9 mouse cellular contexts compared by ENCODE assay signal in the genomic region with DNA sequence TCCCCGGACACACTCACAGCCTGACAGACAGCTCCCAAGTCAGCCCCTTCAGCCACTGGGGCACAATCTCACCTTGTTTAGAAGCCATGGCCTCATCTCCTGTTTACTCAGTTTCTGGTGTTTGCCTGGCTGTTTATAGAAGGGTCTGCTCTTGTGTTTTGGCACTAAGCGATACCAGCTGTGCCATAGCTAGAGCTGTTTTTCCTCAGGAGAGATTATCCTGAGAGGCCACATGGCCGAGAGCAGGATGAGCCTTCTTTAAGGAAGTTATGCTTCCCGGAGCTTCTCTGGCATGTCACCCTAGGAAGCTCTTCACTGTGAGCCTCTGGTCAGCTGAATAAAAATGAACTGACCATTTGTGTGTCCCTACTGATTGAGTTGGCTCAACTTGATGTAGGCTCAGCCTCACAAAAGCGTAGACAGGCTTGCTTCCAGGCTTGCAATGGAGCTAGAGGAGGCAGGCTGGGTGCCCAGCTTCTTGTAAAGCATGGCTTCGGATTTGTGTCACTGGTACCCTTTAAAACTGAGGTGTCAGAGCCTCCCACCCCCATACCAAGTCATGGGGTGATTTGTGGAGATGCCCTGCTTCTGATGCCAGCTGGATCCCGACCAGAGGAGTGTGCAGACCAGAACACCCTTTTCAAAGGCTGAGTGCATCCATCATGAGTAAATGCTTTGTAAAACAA. TPM values are rescaled to one million over a fixed set of nuclear protein-coding genes. Genes with fewer than 3 reads are reported as not detected.
DNase-seq lines count a peak whose midpoint lies in the region; ATAC-seq and TF ChIP-seq lines count a peak whose summit lies in the region.
"Had no signal": no experiment of that assay in that cellular context is flagged by ENCODE, and none has a peak within 500 bp of the region (broad histone marks: within the 10 kb centered on the region; RNA-seq: fewer than 3 reads in every experiment).

No protein-coding gene starts in this region.

- H3K36me3 ChIP-seq in lung, embryonic 14.5 days (ENCODE audit: insufficient read depth): no peaks in the 10 kb centered on the region
- H3K36me3 ChIP-seq in heart, embryonic 12.5 days: no peaks in the 10 kb centered on the region

- H3K4me2 ChIP-seq in lung, embryonic 14.5 days: no peak overlapping the region
- H3K4me2 ChIP-seq in heart, embryonic 12.5 days: no peak overlapping the region

- H3K4me1 ChIP-seq in lung, embryonic 14.5 days (ENCODE audit: insufficient read depth): no peaks in the 10 kb centered on the region
- no peaks in the 10 kb centered on the region for H3K4me1 ChIP-seq in heart, embryonic 12.5 days (replicated peaks)

- peak; percentile 24; the same call in 1 of the 2 replicates for ATAC-seq in lung, embryonic 14.5 days (ENCODE audit: insufficient read depth)
- no peak for ATAC-seq in heart, embryonic 12.5 days (ENCODE audit: insufficient number of reproducible peaks, low FRiP score)

- no peaks in the 10 kb centered on the region for H3K9me3 ChIP-seq in lung, embryonic 14.5 days (ENCODE audit: low read depth, low read length)
- no peaks in the 10 kb centered on the region for H3K9me3 ChIP-seq in heart, embryonic 12.5 days (replicated peaks)

- peak; percentile 55 for DNase-seq in adrenal gland, adult 2 months
- no peak for DNase-seq in adrenal gland, postnatal 4 days (ENCODE audit: low spot score in 2 of 2)
- peak; percentile 21 for DNase-seq in lung, embryonic 14.5 days
- no peak for DNase-seq in lung, postnatal 25 days (ENCODE audit: low spot score)
- DNase-seq in cerebellum, postnatal 36 days: peak; percentile 56 to 68
- DNase-seq in right cerebral cortex, postnatal 10 days (ENCODE audit: low spot score in 2 of 2): peak; percentile 74 to 83
- no peak for DNase-seq in spleen, adult 18-20 months
- DNase-seq: kidney, postnatal 14 days had no signal

- H3K4me3 ChIP-seq in lung, embryonic 14.5 days (ENCODE audit: low read depth, low read length): no peak overlapping the region
- H3K4me3 ChIP-seq in heart, embryonic 12.5 days: no peak overlapping the region

- H3K9ac ChIP-seq in lung, embryonic 14.5 days: no peak overlapping the region
- H3K9ac ChIP-seq in heart, embryonic 12.5 days: no peak overlapping the region

- peak overlapping the region; percentile 12; the same call in 1 of the 2 replicates for H3K27ac ChIP-seq in lung, embryonic 14.5 days (ENCODE audit: low read depth)
- no peak overlapping the region for H3K27ac ChIP-seq in heart, embryonic 12.5 days (ENCODE audit: poor library complexity, severe bottlenecking)

- H3K27me3 ChIP-seq in lung, embryonic 14.5 days (ENCODE audit: insufficient read depth, low read length): no peaks in the 10 kb centered on the region
- H3K27me3 ChIP-seq in heart, embryonic 12.5 days (replicated peaks): no peaks in the 10 kb centered on the region

- 53% methylated on average over 7 of the region's 7 CpGs for WGBS in lung, embryonic 14.5 days
- 67% methylated on average over 7 of the region's 7 CpGs for WGBS in heart, embryonic 12.5 days

- no peak for TF ChIP-seq CTCF in lung, embryonic 14.5 days (IDR thresholded peaks at IDR 0.05; ENCODE audit: low read depth)

RNA-seq across cellular contexts. Expression of gene Sgip1, which starts 42.1 kb away (rescaled TPM):
- total RNA-seq in adrenal gland, adult 2 months (2021): 1 to 10 TPM; 6.8 to 9.2 TPM
- polyA plus RNA-seq in adrenal gland, adult 2 months (2012; rRNA removed): 1.6 and 2.3 TPM in 2 replicates
- total RNA-seq in adrenal gland, postnatal 4 days (2021): 10 to 100 TPM; 16.1 to 18.4 TPM
- 6.3 and 6.9 TPM in 2 replicates for polyA plus RNA-seq in lung, embryonic 14.5 days (2014; fragmentation: Nextera tagmentation; extraction: Ambion mirVana)
- polyA plus RNA-seq in heart, embryonic 12.5 days (2016; fragmentation: Nextera tagmentation; extraction: Ambion mirVana): 1.7 and 2.2 TPM in 2 replicates

Comparison
In these comparisons a context has a peak if more than half of its experiments do, and no peak if none do; other contexts are left out.
1. DNase-seq: peak in adrenal gland, adult 2 months (single experiment), lung, embryonic 14.5 days (single experiment), cerebellum, postnatal 36 days (2 of 2) and right cerebral cortex, postnatal 10 days (2 of 2); none in adrenal gland, postnatal 4 days (0 of 2), lung, postnatal 25 days (single experiment) and spleen, adult 18-20 months (0 of 2).